Mouse (Mus musculus) stomach, postnatal 0 days (tissue): ENCODE measurements at regions not wholly inside any gene's neighbourhood (a gene's known extent, or its start where the extent isn't known, plus 50 kb on each side); places are given as distances from the start of the nearest gene placed in this dataset.

Experiments used
- ATAC-seq: fragments of 200-750 bp; cut with Nextera tagmentation; 2 replicates; pipeline ENCODE4 v1.8.0; 2017; ENCODE audit not compliant: low FRiP score, low TSS enrichment
- DNase-seq: peaks from one replicate; pipeline ENCODE4 v3.0.0-alpha.2; 2016; ENCODE audit warnings: low spot score
- H3K27ac ChIP-seq: fragments of 300-500 bp; sonication (generic); replicated peaks from 2 replicates; pipeline ENCODE4 v1.5.1; 2014; ENCODE audit warnings: mild to moderate bottlenecking, control low read depth
- H3K27me3 ChIP-seq: fragments of 300-500 bp; sonication (generic); 2 replicates; pipeline ENCODE4 v1.6.1; 2014; ENCODE audit warnings: low read length; ENCODE audit not compliant: control insufficient read depth, insufficient read depth
- H3K36me3 ChIP-seq: fragments of 300-500 bp; sonication (generic); 2 replicates; pipeline ENCODE4 v1.6.1; 2014; ENCODE audit warnings: low read length, mixed read lengths; ENCODE audit not compliant: control insufficient read depth, insufficient read depth
- H3K4me1 ChIP-seq: fragments of 300-500 bp; sonication (generic); replicated peaks from 2 replicates; pipeline ENCODE4 v1.6.1; 2014; ENCODE audit warnings: antibody characterized with exemption; ENCODE audit not compliant: control insufficient read depth, insufficient read depth
- H3K4me2 ChIP-seq: fragments of 300-500 bp; sonication (generic); replicated peaks from 2 replicates; pipeline ENCODE4 v1.6.1; 2014; ENCODE audit warnings: low read depth, mild to moderate bottlenecking, control low read depth, moderate library complexity
- H3K4me3 ChIP-seq: fragments of 300-500 bp; sonication (generic); 2 replicates; pipeline ENCODE4 v1.5.1; 2014; ENCODE audit warnings: low read depth, low read length, control low read depth
- H3K9ac ChIP-seq: fragments of 300-500 bp; sonication (generic); 2 replicates; pipeline ENCODE4 v1.6.1; 2014; ENCODE audit warnings: mild to moderate bottlenecking, low read length, control low read depth, mixed read lengths
- H3K9me3 ChIP-seq: fragments of 300-500 bp; sonication (generic); 2 replicates; pipeline ENCODE4 v1.6.1; 2016; ENCODE audit warnings: low read length; ENCODE audit not compliant: control insufficient read depth
- CTCF ChIP-seq: IDR thresholded peaks from 2 replicates; pipeline ENCODE4 v1.5.1; 2016; ENCODE audit warnings: antibody characterized with exemption, low read depth, mild to moderate bottlenecking, moderate library complexity
- EP300 ChIP-seq: optimal IDR thresholded peaks from 2 replicates; pipeline ENCODE3; 2016; ENCODE audit warnings: antibody characterized with exemption
- WGBS: fragments of 180-500 bp; shearing (Covaris S2); extraction: QIAGEN DNeasy Blood & Tissue Kit; methylation state at CpG from one replicate; pipeline ENCODE4 v1.1.7; 2014; 5-methylcytosine and 5-hydroxymethylcytosine counted together

DNA sequence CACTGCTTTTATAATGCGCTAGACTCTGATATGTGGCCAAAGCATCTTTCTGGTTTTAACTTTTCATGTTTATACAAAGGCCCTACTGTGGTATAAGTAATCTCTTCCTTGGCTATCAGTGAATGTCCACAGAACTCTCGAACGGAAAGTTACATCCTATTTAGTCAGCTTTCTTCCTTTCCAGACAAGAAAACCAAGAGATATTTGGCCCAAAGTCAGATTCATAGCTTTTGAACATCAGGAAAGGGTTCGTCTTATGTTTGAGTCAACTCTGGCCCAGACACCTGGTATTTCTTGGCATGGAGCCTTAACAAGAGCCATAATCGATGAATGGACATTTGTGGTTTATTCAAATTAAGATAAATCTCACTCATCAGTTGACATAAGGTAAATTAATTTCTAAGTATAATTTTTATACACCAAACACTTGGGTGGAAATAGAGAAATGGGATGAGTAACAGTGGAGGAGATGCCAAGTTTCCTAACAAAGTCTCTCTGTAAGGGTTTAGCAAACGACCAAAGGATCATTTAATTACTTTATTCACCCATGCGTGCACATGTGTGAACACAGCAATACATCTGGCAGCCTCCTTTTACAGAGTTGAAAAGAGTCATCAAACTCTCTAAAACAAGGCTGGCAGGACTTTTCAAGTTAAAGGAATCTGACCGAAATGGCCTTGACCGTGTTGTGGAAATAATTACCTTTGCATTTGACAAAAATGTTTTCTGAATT is 287.2 kb upstream of the Rbms1 start:
- H3K27ac ChIP-seq, result no peak overlapping the region
- no peaks in the 10 kb centered on the region for H3K36me3 ChIP-seq
- no peak for TF ChIP-seq CTCF
- TF ChIP-seq EP300, result no peak
- H3K9ac ChIP-seq, result no peak overlapping the region
- DNase-seq (no peak), ATAC-seq (no peak)
- WGBS, result 47% methylated on average over 9 of the region's 9 CpGs
- H3K27me3 ChIP-seq, result no peaks in the 10 kb centered on the region
- no peaks in the 10 kb centered on the region for H3K9me3 ChIP-seq
- H3K4me2 ChIP-seq, result no peak overlapping the region
- H3K4me1 ChIP-seq, result no peaks in the 10 kb centered on the region
- H3K4me3 ChIP-seq, result no peak overlapping the region

DNA sequence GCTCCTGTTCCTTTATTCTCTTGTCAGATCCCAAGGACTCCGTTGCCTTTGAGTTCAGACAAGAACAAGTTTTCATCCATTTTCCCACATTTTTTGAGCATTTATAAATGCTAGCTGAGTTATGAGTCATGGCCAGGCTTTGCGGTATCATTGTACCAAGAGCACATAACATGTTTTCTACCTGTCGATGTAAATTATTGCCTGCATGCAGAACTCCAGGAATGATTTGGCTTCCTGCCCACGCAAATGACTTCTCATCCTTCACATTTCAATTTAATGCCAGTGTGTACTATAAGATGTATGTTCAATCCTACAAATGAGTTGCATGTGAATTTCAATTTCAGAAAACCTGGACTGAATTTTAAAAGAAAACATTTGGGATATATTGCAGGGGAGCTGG is 285.0 kb upstream of the Rbms1 start:
- DNase-seq, result no peak
- no peak overlapping the region for H3K9ac ChIP-seq
- H3K4me2 ChIP-seq, result no peak overlapping the region
- no peaks in the 10 kb centered on the region for H3K27me3 ChIP-seq
- H3K4me3 ChIP-seq, result no peak overlapping the region
- WGBS, result 58% methylated on average over 4 of the region's 4 CpGs
- TF ChIP-seq CTCF (no peak), EP300 (no peak)
- H3K27ac ChIP-seq, result no peak overlapping the region
- no peaks in the 10 kb centered on the region for H3K4me1 ChIP-seq
- H3K9me3 ChIP-seq, result no peaks in the 10 kb centered on the region
- ATAC-seq, result no peak
- no peaks in the 10 kb centered on the region for H3K36me3 ChIP-seq

DNA sequence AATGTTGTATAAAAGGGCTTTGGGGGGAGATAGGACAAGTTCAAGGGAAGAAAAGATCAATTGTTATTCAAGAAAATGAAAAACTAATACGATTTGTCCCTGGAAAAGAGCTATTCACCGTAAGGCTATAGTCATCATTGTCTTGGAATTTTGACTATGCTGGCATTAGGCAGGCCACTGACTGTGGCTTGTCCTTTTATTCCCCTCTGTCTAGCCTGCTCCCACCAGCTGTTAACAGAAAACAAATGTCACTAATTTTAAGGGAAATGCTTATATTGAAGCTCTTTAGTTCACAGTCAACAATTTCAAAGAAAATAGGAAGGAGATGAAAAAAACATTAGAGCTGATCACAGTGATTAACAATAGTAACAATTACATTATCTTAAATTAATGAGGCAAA is 284.3 kb upstream of the Rbms1 start:
- Histone ChIP-seq H3K36me3 (no peaks in the 10 kb centered on the region), H3K9ac (no peak overlapping the region), H3K4me2 (no peak overlapping the region), H3K4me1 (no peaks in the 10 kb centered on the region), H3K27me3 (no peaks in the 10 kb centered on the region), H3K27ac (no peak overlapping the region), H3K9me3 (no peaks in the 10 kb centered on the region), H3K4me3 (no peak overlapping the region)
- DNase-seq (no peak), ATAC-seq (no peak)
- TF ChIP-seq EP300 (no peak), CTCF (no peak)
- WGBS, result 65% methylated on average over 2 of the region's 2 CpGs

DNA sequence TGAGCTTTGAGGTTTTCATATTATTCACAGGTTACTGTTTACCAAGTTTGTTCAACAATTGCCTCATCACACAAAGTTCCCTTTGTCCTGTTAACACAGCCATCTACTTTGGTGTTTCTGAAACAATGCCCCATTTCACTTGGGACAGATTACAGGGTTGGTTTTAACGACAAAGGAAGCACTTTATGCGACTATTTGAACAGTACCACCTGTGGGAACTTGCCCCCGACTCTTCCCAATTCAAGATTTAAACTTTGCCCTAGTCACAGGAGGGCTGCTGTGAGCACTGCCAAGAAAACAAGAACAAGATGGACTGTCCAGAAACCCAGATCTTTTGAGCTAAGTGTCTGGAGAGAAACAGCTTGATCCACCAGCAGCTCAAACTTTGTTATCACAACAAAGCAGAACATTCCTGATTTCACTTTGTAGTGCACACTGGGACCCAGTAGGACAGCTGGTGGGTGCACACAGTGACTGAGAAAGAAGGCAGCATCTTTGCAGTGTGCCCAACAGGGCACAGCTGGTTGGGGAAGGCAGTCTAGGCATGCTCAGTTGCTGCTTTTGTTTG is 283.8 kb upstream of the Rbms1 start:
- Histone ChIP-seq H3K9me3 (no peaks in the 10 kb centered on the region), H3K27ac (no peak overlapping the region), H3K4me1 (no peaks in the 10 kb centered on the region), H3K4me3 (no peak overlapping the region), H3K4me2 (no peak overlapping the region), H3K9ac (no peak overlapping the region), H3K36me3 (no peaks in the 10 kb centered on the region), H3K27me3 (no peaks in the 10 kb centered on the region)
- TF ChIP-seq EP300 (no peak), CTCF (no peak)
- ATAC-seq, result no peak; the same call in 1 of the 2 replicates
- no peak for DNase-seq
- 16% methylated on average over 3 of the region's 3 CpGs for WGBS

DNA sequence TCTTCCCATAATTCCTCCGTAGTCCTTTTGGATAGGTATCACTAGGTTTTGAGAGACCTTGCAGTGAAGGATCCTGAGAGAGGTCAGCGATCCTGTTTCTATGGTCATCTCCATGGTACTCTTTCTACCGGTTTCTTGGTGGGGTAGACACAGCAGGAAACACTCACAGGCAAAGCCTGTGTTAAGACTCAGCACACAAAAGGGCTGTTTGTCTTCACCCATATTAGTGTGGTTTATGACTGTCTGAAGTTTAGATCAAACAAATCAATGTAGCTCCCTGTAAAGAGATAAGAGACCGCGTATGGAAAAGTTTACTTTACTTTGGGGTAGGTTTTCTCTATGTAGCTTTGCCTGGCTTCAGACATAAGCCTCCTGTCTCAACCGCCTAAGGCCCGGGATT is 282.5 kb upstream of the Rbms1 start:
- TF ChIP-seq CTCF (no peak), EP300 (no peak)
- Histone ChIP-seq H3K4me3 (no peak overlapping the region), H3K36me3 (no peaks in the 10 kb centered on the region), H3K9me3 (no peaks in the 10 kb centered on the region), H3K9ac (no peak overlapping the region), H3K27ac (no peak overlapping the region), H3K4me1 (no peaks in the 10 kb centered on the region), H3K27me3 (no peaks in the 10 kb centered on the region), H3K4me2 (no peak overlapping the region)
- 50% methylated on average over 7 of the region's 7 CpGs for WGBS
- ATAC-seq, result no peak
- no peak for DNase-seq

DNA sequence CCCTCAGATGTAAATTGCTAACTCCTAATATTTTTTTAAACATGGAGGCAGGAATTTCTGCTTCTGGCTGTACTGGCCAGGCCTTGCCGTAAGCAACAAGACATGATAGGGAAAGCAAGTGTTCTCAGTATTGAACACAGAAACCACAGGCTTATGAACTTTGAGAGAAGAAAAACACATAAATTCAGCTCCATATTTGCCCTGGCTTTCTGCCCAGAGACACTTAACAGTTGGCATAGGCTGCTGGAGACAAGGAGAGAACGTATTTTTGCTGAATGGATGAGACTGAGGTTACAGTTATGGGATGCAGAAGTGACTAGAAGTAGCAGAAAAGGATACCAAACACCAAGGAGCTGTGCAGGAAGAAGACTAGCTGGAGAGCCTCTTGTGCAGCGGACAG is 258.7 kb upstream of the Rbms1 start:
- H3K4me1 ChIP-seq, result peaks cover 2% of the 10 kb centered on the region; the same call in 1 of the 2 replicates
- WGBS, result 43% methylated on average over 3 of the region's 3 CpGs
- DNase-seq (no peak), ATAC-seq (no peak)
- no peak for TF ChIP-seq CTCF
- no peak for TF ChIP-seq EP300
- no peak overlapping the region for H3K4me3 ChIP-seq
- H3K4me2 ChIP-seq, result no peak overlapping the region
- H3K27me3 ChIP-seq, result no peaks in the 10 kb centered on the region
- no peaks in the 10 kb centered on the region for H3K36me3 ChIP-seq
- H3K27ac ChIP-seq, result no peak overlapping the region
- no peaks in the 10 kb centered on the region for H3K9me3 ChIP-seq
- no peak overlapping the region for H3K9ac ChIP-seq
